Mouse (Mus musculus): ENCODE measurements at regions not wholly inside any gene's neighbourhood (a gene's known extent, or its start where the extent isn't known, plus 50 kb on each side); places are given as distances from the start of the nearest gene placed in this dataset.
"Not testable (repeated sequence)": the region's sequence is repeated elsewhere in the genome, so short reads cannot be mapped to it uniquely, and the experiment has no call there.

DNA sequence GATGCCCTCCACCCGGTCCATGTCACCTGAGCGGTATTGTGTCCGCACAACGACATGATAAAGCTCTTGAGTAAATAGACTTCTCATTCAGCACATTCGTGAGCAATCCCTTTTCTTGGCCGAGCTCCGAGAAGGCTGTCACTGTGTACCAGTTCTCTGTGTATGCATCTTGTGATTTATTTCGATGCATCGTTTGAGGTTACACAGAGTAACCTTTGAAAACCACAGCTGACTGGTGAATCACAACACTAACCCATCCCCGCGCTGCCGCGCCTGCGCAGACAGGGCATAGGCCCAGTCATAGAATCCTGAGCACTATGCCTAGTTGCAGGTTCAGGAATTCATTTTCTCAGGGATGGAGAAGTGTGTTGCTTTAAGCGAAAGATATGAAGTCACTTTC is 201.4 kb downstream of the Med10 start:
- no peak for DNase-seq (ENCODE audit: low spot score in 2 of 2)

DNA sequence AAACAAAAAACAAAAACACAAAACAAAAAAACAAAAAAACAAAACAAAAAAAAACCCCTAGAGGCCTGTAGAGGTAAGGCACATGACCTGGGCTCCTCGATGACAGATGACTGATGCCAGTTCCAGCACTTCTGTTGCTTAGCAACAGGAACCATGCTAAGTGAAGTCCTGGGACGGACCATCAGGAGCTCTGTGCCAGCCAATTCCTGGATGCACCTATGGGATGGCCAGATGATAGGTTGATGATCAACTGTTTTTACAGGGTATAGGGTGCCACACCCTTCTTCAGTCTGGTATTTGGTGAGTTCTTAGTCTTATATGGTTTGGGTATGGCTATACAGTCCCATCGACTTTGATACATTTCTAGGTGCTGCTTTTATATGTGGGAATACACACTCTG is 209.9 kb downstream of the Med10 start:
- no peak for DNase-seq (ENCODE audit: low spot score in 2 of 2)

DNA sequence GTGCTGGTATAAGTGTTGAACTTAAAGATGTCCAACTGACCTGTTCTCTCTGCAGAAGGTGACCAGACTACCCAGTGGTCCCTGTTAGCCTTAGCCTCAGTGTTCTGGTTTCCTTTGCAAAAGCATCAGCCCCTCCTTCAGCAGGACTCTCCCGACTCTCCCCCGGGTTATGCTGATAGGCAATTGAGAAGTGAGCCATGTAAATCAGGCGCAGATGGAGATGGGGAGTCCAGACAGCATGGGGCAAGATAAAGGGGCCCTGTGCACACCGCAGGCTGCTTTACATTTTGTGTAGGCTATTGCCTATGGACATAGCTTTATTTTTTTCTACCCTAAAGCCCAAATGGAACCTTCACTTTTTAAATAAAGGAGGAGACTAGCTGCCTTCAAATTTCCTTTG is 213.0 kb downstream of the Med10 start:
- no peak for DNase-seq (ENCODE audit: low spot score in 2 of 2)

DNA sequence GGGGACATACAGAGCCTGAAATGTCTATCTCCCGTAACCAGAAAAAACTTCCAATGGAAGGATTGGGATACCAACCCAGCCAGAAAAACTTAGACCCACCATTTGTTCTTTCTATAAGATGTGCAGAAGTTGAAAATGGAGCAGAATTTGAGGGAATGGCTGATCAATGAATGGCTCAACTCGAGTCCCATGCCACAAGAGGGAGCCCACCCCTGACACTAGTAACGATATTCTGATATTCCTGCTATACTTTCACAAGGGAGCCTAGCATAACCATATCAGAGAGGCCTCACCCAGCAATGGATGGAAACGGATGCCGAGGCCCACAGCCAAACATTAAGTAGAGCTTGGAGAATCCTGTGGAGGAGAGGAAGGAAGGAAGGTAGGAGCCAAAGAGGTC is 215.3 kb downstream of the Med10 start:
- no peak for DNase-seq (ENCODE audit: low spot score in 2 of 2)

DNA sequence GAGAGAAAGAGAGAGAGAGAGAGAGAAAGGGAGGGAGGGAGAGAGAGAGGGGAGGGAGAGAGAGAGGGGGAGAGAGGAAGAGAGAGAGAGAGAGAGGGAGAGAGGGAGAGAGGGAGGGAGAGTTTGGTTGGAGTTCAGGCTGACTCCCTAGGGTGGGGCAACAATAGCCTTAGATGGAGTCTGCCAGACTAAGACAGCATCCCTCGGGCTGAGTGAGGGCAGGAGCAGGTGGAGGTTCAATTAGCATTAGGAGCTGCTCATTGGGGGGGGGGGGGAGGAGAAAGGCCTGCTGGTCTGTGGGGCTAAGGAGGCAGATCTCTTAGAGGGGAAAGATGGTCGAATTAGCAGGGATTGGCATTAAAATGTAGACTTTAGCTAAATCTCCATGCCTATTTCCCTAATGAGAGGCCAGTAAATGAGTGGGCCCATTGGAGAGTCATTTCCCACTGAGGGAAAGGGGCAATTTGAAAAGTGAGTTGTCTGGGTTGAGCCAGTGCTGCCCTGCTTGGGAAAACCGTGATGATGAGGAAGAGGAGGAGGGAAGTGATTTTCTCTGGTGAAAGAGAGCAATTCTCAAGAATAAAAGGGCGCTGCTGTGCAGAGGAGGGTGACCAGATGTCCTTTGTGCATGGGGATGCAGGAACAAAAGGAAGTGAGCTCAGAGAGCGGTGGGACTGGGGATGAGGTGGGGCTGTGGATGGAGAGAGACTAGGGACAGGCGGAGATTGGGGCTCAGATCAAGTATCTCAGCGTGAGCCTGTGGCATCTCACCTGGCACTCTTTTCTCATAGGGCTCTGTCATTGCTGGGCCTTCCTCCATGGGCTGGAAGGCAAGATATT is 218.0 kb downstream of the Med10 start:
- DNase-seq (ENCODE audit: low spot score in 2 of 2), result no peak

DNA sequence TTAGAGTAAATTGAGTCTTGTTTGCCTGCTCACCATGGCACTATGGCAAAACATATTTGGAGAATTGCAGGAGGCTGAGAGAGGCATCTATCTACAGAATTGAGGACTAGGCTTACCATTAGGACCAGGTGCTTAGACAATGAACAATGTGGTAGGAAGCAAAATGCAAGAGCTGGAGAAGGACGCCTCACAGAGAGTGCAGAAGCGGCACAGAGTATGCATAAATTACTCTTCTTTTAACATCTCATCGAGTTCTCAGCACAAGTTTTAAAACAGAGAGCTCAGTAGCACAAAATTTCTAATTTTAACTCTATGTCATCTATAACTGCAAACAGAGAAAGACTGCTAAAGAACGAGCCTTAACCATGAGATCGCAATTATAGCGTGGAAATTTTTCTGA is 231.1 kb downstream of the Med10 start:
- no peak for DNase-seq (ENCODE audit: low spot score in 2 of 2)

DNA sequence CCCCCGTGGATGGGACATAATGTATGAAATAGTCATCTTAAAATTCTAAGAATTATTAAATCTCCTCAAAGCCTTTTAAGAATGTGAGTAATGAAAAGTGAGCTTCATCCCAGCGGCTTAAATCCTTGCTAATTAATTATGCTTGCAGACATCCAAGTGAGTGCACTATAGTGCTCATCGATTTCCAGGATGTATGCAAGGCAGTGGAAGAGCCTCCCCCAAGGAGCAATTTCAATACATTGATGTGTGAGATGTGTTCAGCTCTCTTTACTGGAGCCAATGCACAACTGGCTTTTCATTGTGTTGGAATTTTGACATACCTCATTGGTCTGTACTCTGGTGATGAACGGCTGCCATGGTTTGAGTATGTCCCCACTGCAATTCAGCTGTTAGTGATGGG is 231.6 kb downstream of the Med10 start:
- DNase-seq (ENCODE audit: low spot score in 2 of 2), result no peak

DNA sequence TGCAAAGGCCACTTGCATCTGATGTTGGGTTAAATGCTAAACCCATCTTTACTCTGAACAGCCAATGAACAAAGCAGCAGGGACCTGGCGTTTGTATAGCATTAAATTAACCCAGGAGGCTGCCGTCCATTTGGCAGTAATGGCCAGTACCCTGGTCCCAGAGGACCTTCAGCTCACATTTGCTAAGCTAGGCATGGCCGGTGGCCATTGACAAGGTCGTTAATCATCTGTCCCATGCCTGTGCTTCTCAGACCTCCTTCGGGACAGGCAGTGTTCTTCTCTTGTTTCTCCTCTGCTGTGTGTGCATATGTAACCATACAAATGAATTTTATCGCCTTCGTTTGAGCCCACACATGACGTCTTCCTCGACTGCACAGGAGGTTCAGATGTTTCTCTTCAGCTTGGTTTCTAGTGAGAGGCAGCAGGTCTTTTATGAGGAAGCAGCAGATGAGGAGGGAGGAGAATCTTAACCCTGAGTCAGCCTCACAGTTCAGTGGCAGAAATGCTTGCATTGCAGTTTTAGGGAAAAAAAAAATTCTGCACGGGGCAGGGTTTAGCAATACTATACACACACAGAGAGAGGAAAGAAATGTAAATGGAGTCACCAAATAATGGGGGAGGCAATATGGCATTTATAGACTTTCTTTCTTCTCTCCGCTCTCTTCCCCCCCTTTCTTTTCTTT is 235.9 kb downstream of the Med10 start:
- DNase-seq (ENCODE audit: low spot score in 2 of 2), result peak in 1 of 2 experiments; percentile 9

DNA sequence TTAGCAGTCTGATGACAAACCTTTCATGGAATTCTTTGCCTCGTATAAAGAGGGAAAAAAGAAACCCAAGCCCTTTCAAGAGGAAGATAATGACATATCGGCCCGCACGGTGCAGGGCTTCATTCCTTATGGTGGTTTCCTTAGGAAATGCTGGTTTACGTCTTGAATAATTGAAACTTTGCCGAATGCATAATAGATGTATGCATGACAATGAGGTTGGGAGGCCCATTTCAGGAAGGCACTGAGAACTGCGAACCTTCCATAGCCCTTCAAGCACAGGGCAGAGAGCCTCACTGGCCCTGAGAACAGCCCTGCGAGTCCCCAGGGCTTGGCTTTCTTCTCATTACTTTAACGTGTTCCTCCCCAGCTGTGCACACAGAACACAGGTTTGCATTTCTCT is 255.7 kb downstream of the Med10 start:
- no peak for DNase-seq (ENCODE audit: low spot score in 2 of 2)

DNA sequence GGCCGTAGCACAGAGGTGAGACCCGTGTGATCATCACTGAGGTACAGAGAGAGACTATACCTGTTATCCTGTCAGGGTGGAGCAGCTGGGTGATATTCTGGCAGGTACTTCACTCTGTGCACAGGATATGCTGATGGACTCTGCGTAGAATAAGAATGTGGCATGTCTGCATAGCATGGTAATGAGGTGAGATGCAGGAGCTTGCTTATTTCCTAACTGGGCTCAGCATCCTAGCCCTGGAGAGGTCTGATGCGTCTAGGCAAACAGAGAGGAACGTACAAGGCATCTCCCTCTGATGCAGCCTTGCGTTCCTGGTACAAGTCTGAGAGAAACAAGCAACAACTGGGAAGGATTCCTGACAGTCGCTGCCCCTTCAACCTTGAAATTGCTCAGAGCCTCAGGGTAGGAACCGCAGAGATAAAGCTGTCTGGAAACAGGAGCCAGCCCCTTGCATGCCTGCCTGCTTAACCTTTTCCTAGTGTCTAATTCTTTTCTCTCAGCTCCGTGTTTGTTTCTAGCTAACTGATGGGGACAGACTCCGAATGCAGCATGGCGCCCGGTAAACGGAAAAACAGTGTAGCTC is 259.3 kb downstream of the Med10 start:
- DNase-seq (ENCODE audit: low spot score in 2 of 2), result no peak

DNA sequence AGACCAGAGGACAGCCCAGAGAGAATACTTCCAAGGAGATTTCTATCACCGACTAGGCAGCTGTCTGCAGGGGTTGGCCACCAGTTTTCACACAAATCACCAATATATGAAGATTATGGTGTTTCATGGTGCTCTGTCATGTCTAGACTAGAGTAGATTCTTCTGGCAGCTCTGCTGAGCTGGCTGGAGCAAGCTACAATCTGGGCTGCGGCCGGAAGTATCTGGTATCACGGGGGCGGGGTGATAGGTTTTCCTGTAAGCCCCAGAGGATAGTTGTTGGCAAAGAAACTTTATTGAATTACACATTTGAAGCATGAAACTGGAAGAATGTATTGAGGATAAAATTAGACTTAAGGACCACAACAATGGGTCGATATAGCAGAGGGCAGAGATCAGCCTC is 271.5 kb downstream of the Med10 start:
- DNase-seq (ENCODE audit: low spot score in 2 of 2), result no peak

DNA sequence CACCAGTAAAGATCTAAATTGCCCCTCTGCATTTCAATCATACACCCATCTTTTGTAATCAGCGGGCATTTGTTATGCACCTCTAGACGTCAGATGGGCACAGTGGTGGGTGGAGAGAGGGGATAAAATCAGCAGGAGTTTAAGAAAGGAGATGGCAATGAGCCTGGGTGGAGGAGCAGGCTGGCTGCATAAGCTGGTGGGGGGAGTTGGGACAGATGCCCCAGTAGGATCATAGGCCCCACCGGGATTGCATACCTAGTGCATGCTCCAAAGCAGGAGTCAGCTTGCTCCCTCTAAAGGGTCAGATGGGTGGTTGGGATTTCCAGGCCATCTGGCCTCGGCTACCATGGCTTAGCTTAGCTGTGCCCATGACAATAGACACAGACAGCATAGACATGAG is 273.2 kb downstream of the Med10 start:
- DNase-seq (ENCODE audit: low spot score in 2 of 2), result no peak

DNA sequence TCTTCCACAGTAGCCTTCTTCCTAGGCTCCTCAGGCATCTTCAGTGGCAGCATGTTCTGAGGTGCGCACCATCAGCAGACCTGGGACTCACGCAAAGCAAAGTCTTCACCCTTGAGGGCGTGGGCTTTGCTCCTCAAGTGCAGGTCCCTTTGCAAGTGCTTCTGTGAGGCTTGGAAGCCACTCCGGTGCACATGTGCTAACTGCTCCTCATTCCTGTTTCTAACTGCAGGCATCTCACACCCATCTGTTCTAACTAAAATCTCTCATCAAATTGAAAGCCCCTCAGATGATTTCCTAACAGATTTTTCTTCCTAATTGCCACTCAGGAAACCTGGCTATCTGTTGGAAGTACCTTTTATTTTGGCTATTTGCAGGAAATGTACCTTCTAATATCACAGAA is 278.9 kb downstream of the Med10 start:
- DNase-seq (ENCODE audit: low spot score in 2 of 2), result no peak

DNA sequence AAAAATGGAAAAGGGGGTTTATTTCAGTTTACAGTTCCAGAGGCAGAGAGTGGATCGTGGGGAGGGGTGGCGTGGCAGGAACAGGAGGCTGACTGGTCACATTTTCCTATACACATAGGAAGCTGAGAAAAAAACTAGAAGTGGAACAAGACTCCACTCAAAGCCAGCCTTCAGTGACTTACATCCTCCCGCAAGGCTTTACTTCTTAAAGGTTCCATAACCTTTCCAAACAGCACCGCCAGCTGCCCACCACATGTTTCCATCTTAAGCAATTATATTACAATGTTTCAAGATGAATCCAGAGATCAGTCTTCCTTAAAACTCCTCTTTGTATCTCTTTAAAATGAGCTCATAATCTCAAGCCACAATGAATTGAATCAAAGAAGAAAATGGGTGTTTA is 290.7 kb downstream of the Med10 start:
- DNase-seq (ENCODE audit: low spot score in 2 of 2), result no peak

DNA sequence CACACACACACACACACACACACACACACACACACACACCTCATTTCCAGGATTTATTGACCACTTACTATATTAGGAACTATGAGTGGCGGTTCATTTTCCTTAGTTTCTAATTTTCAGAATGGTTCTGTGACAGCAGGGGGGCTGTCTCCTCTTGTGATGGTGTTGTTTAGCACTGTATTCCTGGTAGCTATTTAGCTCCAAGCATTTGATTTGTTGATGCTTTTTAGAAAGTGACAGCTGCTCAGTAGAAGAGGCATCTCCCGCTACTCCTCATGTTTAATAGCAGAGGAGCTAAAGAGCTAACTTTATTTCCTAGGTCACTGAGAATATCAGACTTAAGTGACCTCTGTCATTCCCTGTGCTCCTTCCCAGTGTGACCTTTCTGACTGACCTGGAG is 291.8 kb downstream of the Med10 start:
- DNase-seq (ENCODE audit: low spot score in 2 of 2), result no peak

DNA sequence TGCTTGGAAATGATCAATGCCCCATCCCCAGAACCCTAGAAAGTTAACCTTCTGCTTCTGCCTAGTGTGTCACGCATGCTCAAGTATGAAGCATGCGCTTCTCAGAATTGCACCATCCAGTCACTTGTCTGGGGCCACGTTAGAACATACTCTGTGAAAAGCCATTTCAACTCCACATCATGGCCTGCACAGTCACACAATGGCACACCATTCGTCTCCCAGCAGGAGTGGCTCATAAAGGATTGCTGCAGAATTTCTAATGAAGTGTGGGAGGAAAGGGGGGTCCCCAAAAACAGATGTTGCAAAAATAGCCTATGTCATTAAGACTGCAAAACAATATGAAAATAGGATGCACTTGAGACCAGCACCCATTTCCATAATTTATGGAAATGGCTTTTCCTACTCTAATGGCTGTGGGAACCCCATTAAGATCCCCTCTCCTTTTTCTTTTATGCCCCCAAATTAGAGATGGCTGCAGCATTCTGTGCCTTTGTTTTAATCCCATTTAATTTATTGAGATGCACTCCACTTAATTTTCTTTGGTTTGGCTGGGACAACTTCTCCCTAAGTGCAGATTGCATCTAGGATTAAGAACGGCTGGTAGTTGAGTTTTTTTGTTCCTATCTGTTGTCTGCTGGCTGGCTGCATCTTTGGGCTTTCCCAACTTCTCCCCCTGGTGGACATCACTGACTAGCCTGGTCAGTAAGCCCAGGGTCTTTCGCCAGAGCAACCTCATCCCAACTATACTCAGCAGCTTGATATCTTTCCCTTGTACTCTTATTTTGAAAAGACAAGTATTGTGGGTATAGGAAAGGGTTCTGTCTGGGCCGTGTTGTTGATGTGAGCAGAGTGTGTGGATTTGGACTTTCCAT is 294.5 kb downstream of the Med10 start:
- peak in 1 of 2 experiments; percentile 36 for DNase-seq (ENCODE audit: low spot score in 2 of 2)

DNA sequence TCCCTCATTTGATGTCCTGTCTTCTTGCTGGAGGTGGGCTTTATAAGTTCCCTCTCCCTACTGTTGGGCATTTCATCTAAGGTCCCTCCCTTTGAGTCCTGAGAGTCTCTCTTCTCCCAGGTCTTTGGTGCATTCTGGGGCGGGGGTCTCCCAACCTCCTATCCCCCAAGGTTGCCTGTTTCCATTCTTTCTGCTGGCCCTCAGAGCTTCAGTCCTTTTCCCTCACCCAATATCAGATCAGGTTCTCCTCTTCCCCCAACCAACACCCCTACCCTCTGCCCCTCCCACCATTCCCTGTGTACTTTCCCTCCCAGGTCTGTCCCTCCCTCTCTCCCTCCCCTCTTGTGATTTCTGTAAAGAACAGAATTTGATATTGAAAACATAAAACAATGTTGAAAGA is 297.9 kb downstream of the Med10 start:
- not testable (repeated sequence) for DNase-seq (ENCODE audit: low spot score in 2 of 2)

DNA sequence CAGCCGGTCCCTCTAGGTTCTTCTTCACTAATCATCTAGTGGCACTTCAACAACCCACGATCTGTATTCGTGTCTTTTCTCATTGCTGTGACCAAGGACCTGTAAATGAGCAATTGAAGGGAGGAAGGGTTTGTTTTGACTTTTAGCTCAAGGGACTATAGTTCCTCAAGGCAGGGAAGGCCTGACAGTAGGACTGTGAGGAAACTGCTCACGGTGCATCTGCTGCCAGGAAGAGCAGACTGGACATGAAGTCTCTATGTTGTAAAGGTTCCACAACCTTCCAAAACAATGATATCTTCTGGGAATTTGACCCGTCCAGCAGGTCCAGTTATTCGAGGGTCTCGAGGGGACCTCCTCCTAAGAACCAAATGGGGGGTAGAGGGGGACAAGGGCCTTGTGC is 300.8 kb downstream of the Med10 start:
- DNase-seq (ENCODE audit: low spot score in 2 of 2), result no peak

DNA sequence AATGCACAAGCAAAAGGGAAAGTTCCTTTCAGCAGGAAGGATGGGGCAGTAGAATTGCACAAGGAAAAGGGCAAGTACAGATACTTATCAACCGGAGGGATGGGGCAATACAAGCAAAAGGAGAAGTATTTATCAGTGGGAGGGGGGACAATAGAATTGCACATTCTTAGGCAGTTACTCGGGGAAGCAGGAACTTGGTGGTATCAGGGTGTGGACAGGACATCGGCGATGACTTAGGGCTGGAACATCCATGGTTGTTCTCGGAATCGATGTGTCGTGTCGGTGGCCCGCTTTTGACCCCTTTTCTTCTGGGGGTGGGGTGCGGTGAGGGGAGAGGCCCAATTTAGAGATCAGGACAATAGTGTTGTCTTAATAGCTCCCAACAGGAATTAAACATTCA is 301.3 kb downstream of the Med10 start:
- not testable (repeated sequence) for DNase-seq (ENCODE audit: low spot score in 2 of 2)

DNA sequence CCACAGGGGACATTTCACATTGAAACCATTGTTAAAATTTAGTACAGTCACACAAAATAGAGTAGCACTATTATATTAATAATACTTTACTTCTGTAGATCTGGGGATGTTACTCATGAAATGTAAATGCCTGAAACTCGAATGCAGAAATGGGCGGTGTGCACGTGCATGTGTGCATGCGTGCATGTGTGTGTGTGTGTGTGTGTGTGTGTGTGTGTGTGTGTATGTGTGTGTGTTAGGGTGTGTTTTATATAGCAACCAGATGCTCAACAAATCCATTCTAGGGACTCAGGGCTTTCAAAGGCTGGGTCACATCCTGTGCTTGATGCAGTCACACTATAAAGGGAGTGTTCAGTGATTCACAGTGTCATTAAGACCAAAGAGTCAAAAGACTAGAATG is 301.7 kb downstream of the Med10 start:
- no peak for DNase-seq (ENCODE audit: low spot score in 2 of 2)

DNA sequence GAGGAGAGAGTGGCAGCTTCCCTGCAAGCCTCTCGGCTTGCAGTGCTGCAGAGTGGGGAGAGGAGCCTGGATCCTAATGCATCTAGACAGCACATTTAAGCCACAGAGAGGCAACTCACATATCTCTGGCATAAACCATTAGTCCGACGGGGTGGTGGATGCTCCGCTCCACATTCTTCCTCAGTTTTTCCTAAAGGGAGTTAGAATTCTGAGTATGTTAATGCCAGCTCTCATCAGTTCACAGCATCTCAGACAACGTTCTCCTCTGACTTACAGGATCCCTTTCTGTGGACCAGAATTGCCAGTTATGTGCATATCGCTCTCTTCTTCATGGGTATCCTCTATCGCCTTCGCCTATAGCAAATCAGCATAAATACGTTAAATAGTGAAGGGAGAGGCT is 313.4 kb downstream of the Med10 start:
- no peak for DNase-seq (ENCODE audit: low spot score in 2 of 2)

Measured in cerebellum, postnatal 4 days (tissue).